Mouse (Mus musculus) G1E-ER4 (cell line): Measurements from ENCODE around the gene Tepp. TPM values are rescaled to one million over a fixed set of nuclear protein-coding genes. Genes with fewer than 3 reads are reported as not detected.

Experiments
- GATA1 ChIP-seq: IDR thresholded peaks from one replicate; pipeline ENCODE4 v1.8.0; 2012; ENCODE audit warnings: low read length, inconsistent platforms
- polyA plus RNA-seq: library from polyadenylated mRNA; stranded (reverse); fragments of >175 nt; gene quantifications from 2 replicates; pipeline ENCODE4 v1.2.3, GENCODE M21; 2012

Gene Tepp
- polyA plus RNA-seq, 1 experiment: not detected

DNA sequence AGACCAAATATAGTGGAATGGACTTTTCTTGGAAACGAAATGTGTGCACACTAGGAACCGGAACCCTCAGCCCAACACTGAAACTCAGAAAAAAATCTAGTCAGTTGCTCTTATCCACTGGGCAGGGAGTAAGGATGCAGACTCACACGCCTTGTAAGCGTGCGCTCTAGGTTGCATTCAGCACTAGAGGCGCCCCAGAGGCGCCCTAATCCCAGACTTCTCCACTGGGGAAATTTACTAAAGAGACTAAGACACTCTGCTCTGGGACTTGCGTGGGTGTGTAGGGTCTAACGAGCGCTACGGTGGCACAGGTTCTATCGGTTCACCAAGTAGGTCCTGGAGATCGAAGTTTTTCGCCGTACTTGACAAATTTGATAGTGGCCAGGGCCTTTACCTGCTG is 41.1 kb downstream of the Tepp start:
- no peak for TF ChIP-seq GATA1

GRCm38 (mm10) chr8:95352151-95352870 is 41.9 kb downstream of the Tepp start, which contains the start of gene Mmp15:
Gene Mmp15, plus strand, starts transcription at chr8:95352268.
- no peak for TF ChIP-seq GATA1

GRCm38 (mm10) chr8:95352871-95353866 is 42.8 kb downstream of the Tepp start:
- TF ChIP-seq GATA1: no peak

- no peak for TF ChIP-seq GATA1
Observed at GRCm38 (mm10) chr8:95354606-95355005, 44.2 kb downstream of the Tepp start.

DNA sequence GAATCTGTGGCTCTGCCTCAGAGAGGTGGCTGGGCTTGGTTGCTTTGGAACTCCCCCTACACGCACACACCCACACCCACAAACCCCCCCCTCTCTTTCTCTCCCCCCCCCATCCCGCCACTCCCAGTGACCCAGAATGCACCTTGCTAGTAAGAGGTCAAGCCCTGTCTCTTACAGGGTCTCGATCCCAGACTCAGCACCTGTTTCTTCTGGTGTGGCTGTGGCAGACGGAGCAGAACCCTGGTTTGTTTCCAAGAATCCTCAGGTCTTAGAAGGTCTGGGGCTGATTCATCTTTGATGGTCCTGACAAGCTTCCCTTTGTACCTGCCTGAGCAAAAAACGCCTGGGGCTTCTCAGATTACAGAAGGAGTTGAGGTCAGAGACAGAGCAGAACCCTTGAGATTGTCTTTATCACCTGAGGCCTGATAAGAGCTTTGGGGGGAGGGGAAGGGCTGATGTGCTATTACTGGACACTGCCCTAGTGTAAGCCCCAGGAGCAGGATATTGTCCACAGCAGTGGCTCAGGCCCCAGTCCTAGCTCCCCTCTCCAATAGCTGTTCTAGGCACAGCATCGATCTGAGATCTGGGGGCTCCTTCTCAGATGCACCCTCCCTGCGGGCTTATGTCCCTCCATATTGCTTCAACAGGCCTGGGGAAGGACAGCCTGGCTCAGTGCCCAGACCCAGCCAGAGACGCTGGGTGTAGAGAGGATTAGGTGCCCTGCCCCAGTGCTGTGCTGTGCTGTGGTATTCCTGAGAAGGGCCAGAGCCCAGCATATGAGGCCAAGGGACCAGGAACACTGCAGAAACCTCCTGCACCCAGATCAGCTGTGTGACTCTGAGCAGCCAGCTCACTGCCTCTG is 48.4 kb downstream of the Tepp start:
- no peak for TF ChIP-seq GATA1

- no peak for TF ChIP-seq GATA1
Observed at GRCm38 (mm10) chr8:95360181-95361015, 50.0 kb downstream of the Tepp start.

GRCm38 (mm10) chr8:95361016-95361341 is 50.6 kb downstream of the Tepp start:
- no peak for TF ChIP-seq GATA1

DNA sequence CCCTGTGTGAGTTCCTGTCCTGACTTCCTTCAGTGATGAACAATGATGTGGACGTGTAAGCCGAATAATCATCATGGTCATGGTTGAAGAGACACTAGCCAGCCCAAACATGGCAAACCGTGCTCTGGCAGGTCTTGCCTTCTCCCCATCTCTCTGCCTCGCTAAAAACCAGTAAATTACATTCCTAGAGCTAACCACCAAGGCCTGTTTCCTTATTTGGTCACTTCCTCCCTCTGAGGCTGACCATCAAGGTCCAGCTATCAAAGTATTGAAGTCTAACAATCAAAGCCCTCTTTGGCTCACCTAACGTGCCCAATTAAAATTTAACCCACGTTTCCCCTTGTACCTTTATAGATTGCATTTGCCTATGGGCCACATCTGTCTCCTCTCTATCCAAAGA is 51.9 kb downstream of the Tepp start:
- TF ChIP-seq GATA1: no peak

DNA sequence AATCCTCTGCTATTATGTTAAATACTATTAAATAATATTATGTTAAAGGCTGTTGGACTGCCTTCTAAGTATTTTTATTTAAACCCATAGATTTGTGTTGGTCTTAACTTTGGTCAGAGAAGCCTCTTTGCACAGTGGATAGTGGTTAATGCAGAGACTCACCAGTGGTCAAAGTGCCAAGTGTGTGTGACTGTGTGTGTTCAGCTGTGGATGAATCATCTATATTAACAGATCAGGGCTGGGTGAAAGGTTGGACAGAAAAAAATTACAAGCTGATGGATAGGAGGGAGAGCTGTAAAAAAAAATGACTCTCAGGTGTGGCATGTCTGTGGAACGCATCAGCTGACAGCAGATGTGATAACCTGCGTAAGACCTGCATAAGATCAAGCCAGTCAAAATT is 53.5 kb downstream of the Tepp start:
- TF ChIP-seq GATA1: no peak

GRCm38 (mm10) chr8:95369581-95370326 is 59.4 kb downstream of the Tepp start:
- no peak for TF ChIP-seq GATA1

DNA sequence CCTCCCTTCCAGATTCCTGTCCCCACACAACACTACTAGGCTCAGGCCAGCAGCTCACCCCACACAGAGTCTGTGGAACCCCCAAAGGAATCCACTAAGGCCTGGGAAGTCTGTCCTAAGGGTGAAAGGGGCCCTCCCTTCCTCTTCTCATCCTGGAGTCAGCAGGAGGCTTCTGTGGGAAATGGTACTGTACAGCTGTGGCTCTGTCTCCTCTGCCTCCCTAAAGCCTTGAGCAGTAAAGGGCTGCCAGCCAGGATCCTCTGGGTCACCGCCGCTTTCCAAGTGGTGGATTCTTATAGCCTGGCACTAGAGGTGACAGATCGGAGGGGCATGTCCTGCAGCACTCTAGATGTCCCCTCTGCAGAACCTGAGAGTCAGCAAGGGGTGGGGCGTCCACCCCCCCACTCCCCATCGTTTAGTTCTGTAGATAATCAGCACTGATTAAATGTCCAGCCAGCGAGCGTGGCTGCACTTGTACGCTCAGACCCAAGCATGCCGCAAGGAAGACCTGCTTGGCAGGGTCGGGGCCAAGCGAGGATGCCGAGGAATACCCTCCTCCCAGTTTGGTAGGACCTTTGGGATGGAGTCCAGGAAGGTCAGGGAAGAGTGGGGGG is 63.1 kb downstream of the Tepp start:
- no peak for TF ChIP-seq GATA1

GRCm38 (mm10) chr8:95374429-95374828 is 64.1 kb downstream of the Tepp start:
- TF ChIP-seq GATA1: no peak

DNA sequence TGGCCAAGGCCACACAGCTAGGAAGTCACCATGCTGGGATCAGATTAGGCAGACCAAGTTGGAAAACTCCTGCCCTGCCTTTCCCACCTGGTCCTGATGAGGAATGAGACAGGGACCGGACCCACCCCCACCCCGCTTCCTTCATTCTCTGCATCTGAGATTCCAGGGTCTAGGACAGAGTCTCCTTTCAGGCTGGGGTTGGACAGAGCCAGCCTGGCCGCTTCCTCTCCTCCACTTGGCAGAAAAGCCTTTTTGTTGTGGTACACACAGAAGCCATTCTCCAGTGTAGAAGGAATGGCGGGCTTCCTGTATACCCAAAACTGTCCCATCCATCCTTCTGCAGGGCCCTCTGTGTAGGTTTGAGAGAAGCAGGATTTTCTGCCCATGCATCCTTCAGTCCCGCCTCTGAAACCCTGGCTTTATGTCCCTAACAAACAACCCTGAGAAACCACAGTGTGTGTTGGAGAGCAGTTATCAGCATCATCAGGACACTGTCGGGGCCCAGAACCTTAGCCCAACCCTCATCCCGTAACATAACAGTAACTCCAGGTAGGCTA is 65.1 kb downstream of the Tepp start:
- no peak for TF ChIP-seq GATA1

Other genes with a start within 250 kb of the Tepp start
- gene Katnb1, start 229.4 kb upstream of the Tepp start, polyA plus RNA-seq: 31.7 and 45.0 TPM in 2 replicates
- not detected in 2 replicates for gene Kifc3, start 107.8 kb upstream of the Tepp start, polyA plus RNA-seq
- not detected in 2 replicates for gene Cngb1, start 4.0 kb upstream of the Tepp start, polyA plus RNA-seq
- 6.7 and 6.9 TPM in 2 replicates for gene Zfp319, start 21.4 kb downstream of the Tepp start, polyA plus RNA-seq
- gene Usb1, start 21.7 kb downstream of the Tepp start, polyA plus RNA-seq: 16.0 and 19.1 TPM in 2 replicates
- 0.04 and 0.17 TPM in 2 replicates for gene Mmp15, start 41.7 kb downstream of the Tepp start, polyA plus RNA-seq
- gene Cfap20, start 124.3 kb downstream of the Tepp start, polyA plus RNA-seq: 25.9 and 32.6 TPM in 2 replicates
- 39.3 and 42.1 TPM in 2 replicates for gene Csnk2a2, start 179.5 kb downstream of the Tepp start, polyA plus RNA-seq
- gene Ccdc113, start 223.5 kb downstream of the Tepp start, polyA plus RNA-seq: not detected in 2 replicates